Mouse (Mus musculus) gastrocnemius, postnatal 4 days (tissue): ENCODE data around the gene Cdc14b. TPM values are rescaled to one million over a fixed set of nuclear protein-coding genes. Genes with fewer than 3 reads are reported as not detected.
"Not testable (repeated sequence)": the region's sequence is repeated elsewhere in the genome, so short reads cannot be mapped to it uniquely, and the experiment has no call there.

Experiments used
- DNase-seq, 2 experiments: peaks; one replicate each; pipeline ENCODE4 v3.0.0; 2021 to 2022; ENCODE audit warnings: low spot score in 2 of 2, mixed read lengths in 2 of 2
- total RNA-seq, 2 experiments: library from RNA; stranded (reverse); gene quantifications; 2 replicates each; pipeline ENCODE4 v1.2.3; 2021

Gene Cdc14b
- total RNA-seq, 2 experiments from 2014 or later, result 7.5 to 8.7 TPM

DNA sequence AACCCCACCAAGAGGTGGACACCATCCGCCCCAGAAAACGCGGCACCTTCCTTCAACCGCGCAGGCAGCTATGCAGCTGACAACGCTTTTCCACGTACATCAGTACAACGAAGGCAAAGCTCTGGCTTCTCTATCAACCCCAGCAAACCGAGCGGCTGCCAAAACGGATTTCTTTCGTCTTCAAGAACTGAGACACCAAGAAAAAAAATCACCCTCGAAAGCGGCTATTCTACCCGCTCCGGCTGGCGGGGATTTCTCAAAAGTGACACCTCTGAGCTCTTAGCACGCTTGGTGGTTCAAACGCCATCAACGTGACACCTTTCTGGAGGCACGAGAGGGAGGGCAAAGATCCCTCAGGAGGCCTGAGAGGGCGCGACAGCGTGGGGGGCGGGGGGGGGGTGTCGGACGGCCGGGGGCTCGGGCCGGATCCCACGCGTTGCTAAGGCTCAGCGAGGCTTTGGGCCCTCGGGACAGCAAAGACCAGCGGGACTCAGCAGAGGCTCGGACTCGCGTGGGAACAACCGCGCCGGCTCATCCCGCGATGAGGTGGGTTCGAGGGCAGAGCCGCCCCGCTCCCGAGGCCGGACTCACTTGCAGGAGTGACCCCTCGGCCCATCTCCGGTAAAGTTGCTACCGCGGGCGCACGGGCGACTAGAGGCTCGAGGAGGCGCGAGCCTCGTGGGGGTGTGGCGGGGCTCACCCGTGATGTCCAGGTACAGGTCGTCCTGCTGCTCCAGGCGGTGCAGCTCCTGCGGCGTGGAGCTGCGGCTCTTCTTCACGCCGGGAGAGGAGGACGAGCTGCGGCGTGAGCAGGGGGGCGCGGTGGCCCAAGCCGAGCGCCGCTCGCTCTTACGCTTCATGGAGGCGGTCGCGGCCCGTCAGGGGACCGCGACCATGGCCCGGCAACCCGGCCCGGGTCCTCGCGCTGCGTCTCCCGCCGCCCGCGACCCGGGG lies 922 bp downstream of the Cdc14b start:
- peak in 1 of 2 experiments; percentile 25 for DNase-seq

DNA sequence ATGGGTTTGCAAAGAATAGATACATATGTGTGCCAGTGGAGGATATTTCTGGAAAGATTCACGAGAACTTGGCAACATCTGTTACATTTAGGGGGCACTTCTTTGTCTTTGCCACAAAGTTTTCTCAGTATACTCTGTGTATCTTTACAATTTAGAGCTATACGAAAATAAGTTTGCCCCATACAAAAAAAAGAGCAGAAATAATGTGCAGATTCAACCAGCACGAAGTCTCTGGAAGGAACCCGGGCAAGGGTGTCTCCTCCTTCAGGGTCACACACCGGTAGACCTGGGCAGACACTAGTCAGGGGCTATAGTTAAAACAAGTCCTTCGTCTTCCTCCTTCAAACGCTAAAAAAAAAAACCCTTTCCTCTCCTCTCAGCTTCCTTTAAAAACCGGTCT lies 1.7 kb downstream of the Cdc14b start:
- DNase-seq, result no peak

DNA sequence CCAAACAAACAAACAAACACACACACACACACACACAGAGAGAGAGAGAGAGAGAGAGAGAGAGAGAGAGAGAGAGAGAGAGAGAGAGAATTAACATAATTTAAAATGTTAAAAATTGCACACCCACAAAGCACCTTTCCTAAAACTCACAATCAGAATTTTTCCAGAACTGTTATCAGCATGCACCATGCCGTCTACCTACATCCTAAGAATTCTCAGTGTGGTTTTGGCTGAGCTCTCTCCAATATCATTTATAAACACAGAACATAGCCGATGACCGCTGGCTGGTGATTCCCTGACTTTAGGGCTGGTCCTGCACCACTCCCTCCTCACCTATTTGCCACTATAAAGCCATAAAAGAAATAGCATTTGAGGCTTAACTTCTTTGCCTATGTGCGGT lies 6.7 kb downstream of the Cdc14b start:
- DNase-seq, result no peak

DNA sequence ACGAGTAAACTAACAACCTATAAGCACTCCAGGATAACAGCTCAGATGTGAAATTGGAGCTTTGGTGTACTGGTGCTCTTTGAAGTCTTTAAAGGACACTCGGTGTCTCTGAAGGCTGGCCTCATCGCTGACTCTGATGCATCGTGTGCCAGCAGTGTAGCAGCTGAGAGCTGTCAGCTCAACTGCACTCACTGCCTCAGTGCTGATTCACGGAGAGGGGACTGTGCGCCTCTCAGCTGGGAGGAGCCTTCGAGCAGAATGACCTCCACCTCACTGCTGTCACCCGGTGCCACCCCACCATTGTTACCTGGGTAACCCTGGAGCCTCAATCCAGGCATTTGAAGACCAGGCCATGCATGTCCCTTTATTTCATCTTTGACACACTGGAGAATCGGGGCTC lies 7.9 kb downstream of the Cdc14b start:
- no peak for DNase-seq

DNA sequence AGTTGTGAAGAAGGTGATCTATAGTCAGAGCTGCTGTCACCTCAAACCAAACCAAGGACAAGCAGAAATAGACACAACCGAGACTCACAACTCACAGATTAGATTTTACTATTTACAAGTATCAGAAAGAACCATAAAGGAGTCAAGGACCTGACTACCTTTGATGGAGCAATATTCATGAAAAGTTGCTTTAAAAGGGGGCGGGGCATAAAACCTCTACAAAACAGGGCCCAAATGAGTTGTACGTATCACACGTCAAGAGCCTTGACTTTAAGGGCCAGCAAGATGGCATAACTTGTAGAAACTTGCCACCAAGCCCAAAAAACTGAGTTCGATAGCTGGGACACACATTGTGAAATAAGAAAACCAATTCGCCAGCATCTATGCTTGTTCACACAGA lies 10.5 kb downstream of the Cdc14b start:
- no peak for DNase-seq

DNA sequence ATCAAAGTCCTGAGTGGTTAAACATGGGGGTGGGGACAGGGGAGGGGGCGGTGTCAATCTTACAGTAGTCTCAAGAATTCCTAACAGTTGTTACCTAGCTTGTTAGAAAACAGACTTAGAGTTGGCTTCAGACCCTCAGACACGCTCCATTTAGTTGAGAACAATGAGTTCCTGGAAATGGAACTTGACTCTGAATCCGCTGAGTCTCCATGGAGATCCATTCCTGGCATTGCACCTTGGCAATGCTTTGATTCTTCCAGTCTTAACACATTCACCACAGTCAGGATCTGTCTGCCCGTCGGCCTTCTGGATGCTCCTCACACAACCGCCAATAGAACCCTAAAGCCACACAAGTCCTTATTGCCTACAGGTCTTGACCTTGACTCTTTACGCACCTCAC lies 15.2 kb downstream of the Cdc14b start:
- no peak for DNase-seq

GRCm38 (mm10) chr13:64258516-64258821 lies 16.6 kb downstream of the Cdc14b start:
- no peak for DNase-seq

DNA sequence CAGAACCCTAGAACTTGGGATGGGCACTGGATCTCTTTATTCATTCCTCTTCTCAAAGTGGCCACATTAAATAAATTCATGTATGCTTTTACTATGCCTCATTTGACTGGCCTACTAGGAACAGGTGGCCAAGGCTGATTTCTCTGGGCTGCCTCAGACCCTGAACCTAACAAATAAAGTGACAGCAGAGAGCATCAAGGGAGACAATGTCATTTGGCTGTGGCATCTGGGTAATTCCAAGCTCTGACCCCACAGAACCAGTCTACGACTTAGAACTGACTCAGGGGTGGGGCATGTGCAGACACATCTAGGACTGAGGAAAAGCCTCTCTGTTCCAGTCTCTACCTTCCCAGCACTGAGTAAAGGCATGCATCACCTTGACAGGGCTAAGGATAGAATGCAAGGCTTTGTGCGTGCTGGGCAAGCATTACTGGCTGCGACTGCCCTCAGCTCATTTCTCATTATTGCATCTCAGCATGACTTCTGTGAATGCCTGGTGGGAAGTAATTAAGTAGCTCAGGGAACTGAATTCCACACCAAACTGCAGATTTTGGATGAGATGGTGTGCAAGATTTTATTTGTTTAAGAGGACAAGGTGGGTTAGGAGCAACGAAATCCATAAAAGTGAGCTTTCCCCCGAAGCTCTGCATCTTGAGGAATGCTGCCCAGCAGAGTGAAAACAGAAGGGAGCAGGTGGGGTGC lies 17.1 kb downstream of the Cdc14b start:
- DNase-seq, result no peak

- no peak for DNase-seq
These were observed 17.9 kb downstream of the Cdc14b start for GRCm38 (mm10) chr13:64257010-64257813.

DNA sequence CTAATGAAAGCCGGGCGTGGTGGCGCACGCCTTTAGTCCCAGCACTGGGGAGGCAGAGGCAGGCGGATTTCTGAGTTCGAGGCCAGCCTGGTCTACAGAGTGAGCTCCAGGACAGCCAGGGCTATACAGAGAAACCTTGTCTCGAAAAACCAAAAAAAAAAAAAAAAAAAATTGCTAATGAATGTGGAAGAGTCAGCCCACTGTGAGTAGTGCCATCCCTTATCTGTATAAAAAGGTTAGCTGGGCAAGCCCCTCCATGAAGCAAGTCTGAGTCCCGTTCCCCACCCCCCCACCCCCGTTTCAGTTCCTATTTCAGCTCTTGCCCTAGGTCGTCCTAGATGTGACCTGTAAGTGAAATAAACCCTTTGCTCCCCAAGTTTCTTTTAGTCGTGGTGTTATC lies 20.9 kb downstream of the Cdc14b start:
- not testable (repeated sequence) for DNase-seq

- no peak for DNase-seq
These were observed 21.4 kb downstream of the Cdc14b start for GRCm38 (mm10) chr13:64253697-64254096.

GRCm38 (mm10) chr13:64252147-64252546 lies 22.9 kb downstream of the Cdc14b start:
- no peak for DNase-seq

- DNase-seq, result no peak
These were observed 24.7 kb downstream of the Cdc14b start for GRCm38 (mm10) chr13:64250363-64250762.

DNA sequence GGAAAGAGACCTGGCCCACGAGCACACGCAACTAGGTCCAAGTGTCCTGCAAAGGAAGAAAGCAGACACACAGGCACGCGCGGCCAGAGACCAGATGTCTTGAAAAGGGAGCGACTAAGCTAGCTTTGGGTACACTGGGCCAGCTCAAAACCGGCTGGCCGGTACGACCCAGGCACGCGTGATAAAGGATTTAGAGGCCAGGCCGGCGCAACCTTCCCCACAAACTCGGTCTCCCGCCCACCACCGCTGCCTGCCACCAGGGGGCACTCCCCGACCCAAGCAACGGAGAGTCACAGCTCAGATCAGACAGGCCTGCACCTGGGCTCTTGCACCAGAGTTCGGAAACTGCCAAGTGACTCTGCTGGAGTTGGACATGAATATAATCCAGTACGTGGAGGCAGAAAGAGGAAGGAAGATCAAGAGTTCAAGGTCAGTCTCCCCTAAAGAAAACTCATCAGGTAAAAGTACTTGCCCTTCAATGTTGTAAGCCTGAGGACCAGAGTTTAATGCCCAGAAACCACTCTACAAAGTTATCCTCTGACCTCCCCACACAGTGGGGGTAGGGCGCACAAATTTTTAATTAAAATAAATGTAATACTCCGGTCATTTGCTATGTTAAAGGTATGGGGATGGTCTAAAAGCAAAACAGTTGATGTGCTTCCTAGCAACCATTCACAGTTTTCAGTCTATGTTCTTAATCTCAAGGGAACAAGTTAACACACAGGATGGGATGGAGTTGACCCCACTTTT lies 26.1 kb downstream of the Cdc14b start:
- DNase-seq, result peak; percentile 86 to 88

DNA sequence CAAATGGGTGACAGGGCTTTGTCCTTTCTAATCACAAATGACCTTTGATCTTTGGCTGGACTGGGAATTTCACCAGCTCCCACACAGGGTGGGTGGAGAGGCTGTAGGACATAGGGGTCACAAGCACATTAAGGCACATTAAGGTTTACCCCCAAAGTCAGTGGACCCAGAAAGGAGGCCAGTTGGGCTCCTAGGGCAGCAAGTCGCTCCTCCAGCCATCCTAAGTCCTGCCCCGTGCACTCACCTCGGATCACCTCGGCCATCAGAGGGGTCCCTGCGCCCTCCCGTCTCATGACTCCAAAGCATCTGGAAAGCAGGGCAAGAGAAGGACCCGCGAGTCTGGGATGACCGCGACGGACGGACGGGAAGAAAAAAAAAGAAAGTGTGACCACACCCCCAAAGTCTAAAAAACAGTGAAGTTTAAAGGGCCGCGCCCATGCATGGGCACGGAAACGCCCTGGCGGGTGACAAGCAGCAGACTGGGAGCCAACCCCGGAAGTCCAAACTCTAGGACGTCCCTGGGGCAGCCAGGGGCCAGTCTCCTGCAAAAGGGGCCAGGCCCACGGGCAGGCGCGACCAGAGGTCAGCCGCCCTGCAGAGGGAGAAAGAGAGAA lies 26.8 kb downstream of the Cdc14b start:
- DNase-seq, result peak; percentile 32 to 65

DNA sequence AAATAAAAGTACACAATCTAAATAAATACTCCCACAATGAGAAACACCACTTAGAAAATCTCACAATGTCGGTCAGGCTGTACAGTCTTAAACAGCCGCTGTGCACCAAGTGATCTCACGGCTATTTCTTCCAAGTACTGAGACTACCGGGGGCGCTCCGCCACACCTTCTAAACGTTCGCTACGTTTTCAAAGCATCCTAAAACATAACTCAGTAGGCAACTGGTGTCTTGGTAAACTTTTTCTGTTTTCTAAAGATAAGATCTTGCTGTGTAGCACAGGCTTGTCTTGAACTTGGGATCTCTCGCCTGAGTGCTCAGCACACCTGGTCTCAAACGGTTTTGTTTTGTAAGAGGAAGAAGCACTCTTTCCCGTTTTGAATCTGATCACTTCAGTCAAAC lies 29.0 kb downstream of the Cdc14b start:
- DNase-seq, result no peak

DNA sequence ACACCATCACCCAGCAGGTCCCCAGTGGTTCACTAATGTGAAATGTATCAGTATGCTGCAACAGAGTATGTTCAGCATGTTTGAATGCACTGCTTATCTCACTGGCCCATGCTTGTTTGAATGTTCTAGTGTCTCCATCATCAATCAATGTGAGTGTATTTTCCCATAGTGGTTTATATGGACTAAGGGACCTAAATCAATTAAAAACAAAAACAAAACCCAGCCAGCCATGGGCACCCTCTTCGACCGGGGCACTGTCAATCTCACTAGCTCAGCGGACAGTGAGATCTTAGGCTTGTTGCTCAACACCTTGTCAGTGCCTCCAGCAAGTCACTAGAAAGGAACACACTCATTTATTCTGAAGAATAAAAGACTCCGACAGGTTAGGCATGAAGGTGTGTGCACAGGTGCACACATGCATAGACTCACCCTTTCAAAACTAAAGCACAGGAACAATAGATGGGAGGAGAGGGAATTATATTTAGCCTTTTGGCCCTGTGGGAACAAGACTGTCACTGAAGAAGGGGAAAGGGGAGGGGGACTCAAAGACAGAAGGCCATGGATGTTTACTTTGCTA lies 30.3 kb downstream of the Cdc14b start:
- no peak for DNase-seq

DNA sequence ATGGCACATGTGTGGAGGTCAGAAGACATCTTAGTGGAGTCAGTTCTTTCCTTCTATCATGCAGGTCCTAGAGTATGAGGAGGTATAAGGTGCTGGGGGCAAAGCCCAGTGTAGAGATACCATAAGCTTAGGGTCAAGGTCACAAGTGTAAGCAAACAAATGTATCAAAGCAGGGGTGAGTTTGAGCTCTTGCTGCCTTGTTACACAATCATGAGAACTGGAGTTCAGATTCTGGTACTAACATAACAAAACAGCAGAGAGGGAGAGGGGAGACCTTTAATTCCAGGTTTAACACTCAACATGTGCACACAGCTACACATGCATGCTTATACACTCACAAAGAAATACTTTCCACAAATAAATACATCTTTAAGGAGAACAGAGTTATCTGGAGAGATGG lies 32.4 kb downstream of the Cdc14b start:
- DNase-seq, result no peak

- DNase-seq, result no peak
These were observed 34.5 kb downstream of the Cdc14b start for GRCm38 (mm10) chr13:64240626-64241025.

GRCm38 (mm10) chr13:64237681-64238157 lies 37.4 kb downstream of the Cdc14b start:
- no peak for DNase-seq
